Mouse (Mus musculus) ovary, postnatal 10 days (tissue): ENCODE data around the gene Col28a1.
"Not testable (repeated sequence)": the region's sequence is repeated elsewhere in the genome, so short reads cannot be mapped to it uniquely, and the experiment has no call there.

Source experiments
- DNase-seq: peaks from one replicate; pipeline ENCODE4 v3.0.0; 2022; ENCODE audit warnings: low spot score

Gene Col28a1

DNA sequence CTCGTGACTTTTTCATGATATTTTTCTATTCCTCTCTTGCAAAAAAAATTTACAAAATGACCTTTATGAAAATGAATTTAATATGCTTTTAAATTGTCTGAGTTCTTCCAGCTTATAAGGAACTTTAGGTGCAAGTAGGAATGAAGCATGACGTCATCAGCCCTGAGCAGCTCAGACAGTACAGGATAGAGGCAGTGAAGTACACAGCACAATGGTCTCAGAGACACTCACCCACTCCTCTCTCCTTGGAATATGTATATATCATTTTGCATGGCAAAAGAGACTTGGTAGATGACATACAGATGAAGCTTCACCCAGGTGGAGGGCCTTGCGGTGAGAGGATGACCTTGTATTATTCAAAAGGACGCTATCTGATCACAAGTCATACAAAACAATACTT, 197.7 kb downstream of the Col28a1 start:
- DNase-seq: no peak

DNA sequence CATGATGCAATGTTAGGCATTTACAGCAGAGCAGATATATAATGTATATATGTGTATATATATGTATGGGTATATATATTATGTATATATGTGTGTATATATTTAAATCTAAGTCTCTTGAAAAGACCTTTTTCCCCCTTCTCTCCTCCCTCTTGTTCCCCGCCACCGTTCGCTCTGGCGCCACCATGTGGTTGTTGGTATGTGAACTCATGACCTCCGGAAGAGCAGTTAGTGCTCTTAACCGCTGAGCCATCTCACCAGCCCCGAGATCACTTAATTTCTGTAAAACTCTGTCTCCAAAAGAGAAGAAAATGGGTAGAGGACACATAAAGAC, 208.8 kb downstream of the Col28a1 start:
- no peak for DNase-seq

DNA sequence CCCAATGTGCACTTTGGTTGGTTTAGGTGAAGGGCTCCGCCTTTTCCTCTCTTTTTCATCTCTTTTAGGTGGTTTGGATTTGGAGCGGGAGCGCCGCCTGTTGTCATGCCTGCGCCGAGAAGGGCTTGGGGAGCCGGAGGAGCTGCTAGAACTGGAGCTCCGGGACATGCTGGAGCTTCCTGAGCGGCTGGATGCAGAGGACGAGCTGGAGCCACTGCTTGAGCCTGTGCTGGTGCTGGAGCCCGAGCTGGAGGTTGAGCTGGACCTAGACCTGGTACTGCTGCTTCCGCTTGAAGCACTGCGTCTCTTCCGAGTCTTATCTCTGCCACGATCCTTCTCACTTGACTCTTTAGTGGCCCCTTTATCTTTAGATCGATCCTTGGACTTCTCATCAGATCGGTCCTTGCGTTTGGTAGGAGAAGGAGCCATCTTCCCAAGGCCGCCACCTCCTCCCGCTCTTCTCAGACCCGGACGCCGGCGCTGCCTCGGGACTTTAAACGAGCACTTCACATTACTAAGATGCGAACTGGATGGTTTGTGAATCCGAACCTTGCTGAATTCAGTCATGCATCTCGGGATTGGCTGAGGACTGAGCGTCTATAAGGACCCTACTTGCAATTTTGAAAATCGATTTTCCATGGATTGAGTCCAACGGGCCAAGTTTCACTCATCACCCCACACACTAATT, 209.3 kb downstream of the Col28a1 start:
- DNase-seq: not testable (repeated sequence)

DNA sequence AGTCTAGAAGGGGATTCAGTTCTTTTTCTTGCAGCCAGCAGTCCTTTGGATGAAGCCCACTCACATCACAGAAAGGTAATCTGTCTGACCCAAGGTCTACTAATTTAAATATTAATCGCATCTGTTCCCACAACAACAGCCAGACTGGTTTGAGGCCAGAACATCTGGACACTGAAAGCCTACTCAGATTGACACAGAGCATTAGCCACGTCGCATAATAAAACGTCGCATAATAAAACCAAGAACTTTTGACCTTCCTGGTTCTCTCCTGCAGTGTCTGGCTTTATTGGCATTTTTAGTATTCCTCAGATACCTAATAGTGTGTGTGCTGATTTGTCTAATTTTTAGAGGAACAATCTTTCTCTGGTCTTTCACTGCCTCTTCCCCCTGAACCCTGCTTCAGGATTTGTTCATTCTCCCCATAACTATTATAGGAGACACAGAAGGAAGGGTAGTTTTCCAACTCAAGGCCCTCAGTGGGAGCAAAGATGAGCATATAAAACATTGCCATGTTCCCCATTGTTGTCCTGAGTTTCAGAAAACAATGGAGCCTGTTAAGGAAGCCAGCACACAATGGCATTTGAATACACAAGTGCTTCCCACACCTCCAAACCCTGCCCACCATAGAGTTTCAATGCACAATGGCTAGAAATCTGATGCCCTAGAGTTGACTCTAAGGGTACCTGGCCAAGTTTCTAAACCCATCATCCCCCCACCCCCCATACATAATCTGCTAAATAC, 221.2 kb downstream of the Col28a1 start:
- DNase-seq: no peak

DNA sequence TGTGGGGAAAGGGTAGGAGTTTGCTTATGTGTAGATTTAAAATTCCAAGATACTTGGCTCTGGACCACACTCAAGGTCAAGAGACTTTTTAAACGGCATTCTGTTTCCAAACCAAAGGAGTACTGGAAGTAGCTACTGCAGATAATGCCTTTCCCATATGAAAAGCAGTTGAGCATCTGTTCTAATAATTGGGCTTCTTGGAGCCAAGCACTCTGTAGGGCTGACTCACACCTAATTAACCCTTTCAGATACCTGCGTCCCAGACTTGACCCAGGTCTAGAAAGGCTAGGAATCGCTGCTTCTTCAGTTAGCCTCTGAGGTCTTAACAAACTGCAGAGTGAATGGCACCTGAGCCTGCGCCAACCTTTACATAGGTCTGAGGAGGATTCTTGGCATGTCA, 223.0 kb downstream of the Col28a1 start:
- DNase-seq: no peak

DNA sequence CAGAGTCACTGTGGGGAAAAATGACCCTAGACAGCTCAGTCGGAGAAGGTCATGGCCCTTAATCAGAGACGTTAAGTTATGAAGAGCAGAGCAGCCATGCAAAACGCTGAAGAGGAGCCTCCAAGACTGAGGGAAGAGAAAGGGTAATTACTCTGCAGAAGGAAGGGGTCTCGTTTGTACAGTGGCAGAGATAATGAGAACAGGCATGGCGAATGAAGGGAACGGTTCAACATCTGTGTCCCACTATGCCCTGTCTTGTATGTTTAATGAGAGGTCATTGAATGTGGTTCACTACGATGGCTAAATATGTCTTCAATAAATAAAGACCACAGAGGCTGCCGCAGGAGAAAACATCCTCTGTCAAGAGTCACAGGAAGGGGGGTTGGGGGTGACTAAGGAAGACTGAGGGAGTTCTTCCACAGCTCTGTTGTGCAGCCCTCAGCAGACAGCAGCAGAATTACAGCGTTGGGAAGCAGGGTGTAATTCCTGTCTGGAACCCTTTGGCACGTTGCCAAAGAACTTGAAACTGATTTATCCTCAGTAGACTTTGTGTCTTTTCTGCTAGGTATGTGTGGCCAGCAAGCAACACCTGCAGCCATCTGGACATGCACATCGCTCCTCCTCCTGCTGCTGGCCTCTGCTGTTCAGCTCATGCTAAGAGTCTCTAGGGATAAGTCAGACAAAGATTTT, 226.4 kb downstream of the Col28a1 start:
- no peak for DNase-seq

DNA sequence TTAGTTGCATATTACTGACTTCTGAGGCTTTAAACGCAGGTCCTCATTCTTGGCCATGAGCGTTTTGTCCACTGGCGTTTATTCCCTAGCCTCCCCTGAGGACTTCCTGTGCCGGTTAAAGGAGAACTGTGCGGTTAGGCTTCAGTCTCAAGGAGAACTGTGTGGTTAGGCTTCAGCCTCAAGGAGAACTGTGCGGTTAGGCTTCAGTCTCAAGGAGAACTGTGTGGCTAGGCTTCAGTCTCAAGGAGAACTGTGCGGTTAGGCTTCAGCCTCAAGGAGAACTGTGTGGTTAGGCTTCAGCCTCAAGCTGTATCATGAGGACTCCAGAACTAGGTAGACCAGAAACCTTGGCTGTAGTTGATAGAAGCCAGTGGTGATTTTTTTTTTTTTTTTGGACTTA, 229.7 kb downstream of the Col28a1 start:
- DNase-seq: no peak

DNA sequence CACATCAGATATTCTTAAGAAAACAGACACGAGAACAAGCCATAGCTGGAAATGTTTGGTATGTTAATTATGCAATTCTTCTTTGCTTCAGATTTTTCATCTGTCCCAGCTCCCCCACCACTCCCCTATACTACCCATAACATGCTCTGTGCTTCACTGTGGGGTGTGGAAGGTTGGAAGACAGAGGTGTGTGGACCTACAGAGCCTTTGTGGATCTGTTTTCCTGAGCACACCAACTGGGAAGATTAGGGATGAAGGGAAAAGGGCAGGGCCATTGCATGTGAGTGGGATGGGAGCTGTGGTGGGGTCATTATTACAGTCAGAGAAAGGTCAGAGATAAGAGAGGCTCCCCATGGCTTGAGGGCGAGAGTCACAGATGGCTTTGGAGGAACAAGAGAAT, 240.2 kb downstream of the Col28a1 start:
- DNase-seq: no peak

DNA sequence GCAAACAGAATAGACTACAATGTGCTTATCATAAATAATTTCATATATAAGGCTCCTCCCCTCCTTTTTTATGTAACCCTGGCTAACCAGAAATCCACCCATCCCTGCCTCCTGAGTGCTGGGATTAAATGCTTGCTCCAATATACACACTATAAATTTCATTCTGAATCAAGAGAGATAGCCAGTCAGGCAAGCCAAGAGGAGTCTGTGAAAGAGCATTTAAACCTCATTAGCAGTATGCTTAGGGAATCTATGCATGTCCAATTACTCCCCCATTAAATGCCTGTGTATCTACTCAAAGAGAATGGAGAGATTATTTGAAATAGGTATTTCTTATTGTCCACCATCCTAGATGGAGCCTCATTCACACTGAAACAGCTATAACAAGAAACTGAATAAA, 240.6 kb downstream of the Col28a1 start:
- no peak for DNase-seq
